Mouse (Mus musculus) kidney, postnatal 0 days (tissue): ENCODE results near the gene Bri3bp. TPM values are rescaled to one million over a fixed set of nuclear protein-coding genes. Genes with fewer than 3 reads are reported as not detected.
"Not testable (repeated sequence)": the region's sequence is repeated elsewhere in the genome, so short reads cannot be mapped to it uniquely, and the experiment has no call there.

Experiments
- ATAC-seq: fragments of 200-750 bp; cut with Nextera tagmentation; replicated peaks from 2 replicates; pipeline ENCODE4 v1.8.0; 2017; ENCODE audit warnings: low read depth, moderate number of reproducible peaks, moderate TSS enrichment, moderate library complexity; ENCODE audit not compliant: low FRiP score
- DNase-seq: peaks from one replicate; pipeline ENCODE4 v3.0.0-alpha.2; 2016; ENCODE audit warnings: low spot score
- H3K27ac ChIP-seq: fragments of 300-500 bp; sonication (generic); 2 replicates; pipeline ENCODE4 v1.5.1; 2014; ENCODE audit warnings: mild to moderate bottlenecking
- H3K27me3 ChIP-seq: fragments of 300-500 bp; sonication (generic); 2 replicates; pipeline ENCODE4 v1.6.1; 2014; ENCODE audit warnings: low read length, mixed read lengths; ENCODE audit not compliant: insufficient read depth
- H3K36me3 ChIP-seq: fragments of 300-500 bp; sonication (generic); 2 replicates; pipeline ENCODE4 v1.6.1; 2014; ENCODE audit warnings: low read length, mixed read lengths; ENCODE audit not compliant: insufficient read depth
- H3K4me1 ChIP-seq: fragments of 300-500 bp; sonication (generic); replicated peaks from 2 replicates; pipeline ENCODE4 v1.6.1; 2014; ENCODE audit warnings: antibody characterized with exemption, low read length, mixed read lengths; ENCODE audit not compliant: insufficient read depth
- H3K4me2 ChIP-seq: fragments of 300-500 bp; sonication (generic); 2 replicates; pipeline ENCODE4 v1.6.1; 2014; ENCODE audit warnings: mild to moderate bottlenecking, low read length, moderate library complexity, mixed read lengths
- H3K4me3 ChIP-seq: fragments of 300-500 bp; sonication (generic); replicated peaks from 2 replicates; pipeline ENCODE4 v1.5.1; 2014; ENCODE audit warnings: low read depth, low read length
- H3K9ac ChIP-seq: fragments of 300-500 bp; sonication (generic); 2 replicates; pipeline ENCODE4 v1.6.1; 2014; ENCODE audit warnings: low read depth, low read length
- H3K9me3 ChIP-seq: fragments of 300-500 bp; sonication (generic); replicated peaks from 2 replicates; pipeline ENCODE4 v1.6.1; 2016; ENCODE audit warnings: low read length, inconsistent platforms, mixed read lengths
- CTCF ChIP-seq: IDR thresholded peaks from 2 replicates; pipeline ENCODE4 v1.5.1; 2016; ENCODE audit warnings: antibody characterized with exemption, low read depth, mild to moderate bottlenecking, moderate library complexity
- WGBS: fragments of 180-500 bp; shearing (Covaris S2); extraction: QIAGEN DNeasy Blood & Tissue Kit; methylation state at CpG from one replicate; pipeline ENCODE4 v1.1.7; 2014; 5-methylcytosine and 5-hydroxymethylcytosine counted together
- polyA plus RNA-seq: library from polyadenylated mRNA; unstranded; fragments of >200 nt; fragmentation: Nextera tagmentation; extraction: Ambion mirVana; gene quantifications from 2 replicates; pipeline ENCODE4 v1.2.1, GENCODE M21; 2015

The Bri3bp gene
- polyA plus RNA-seq, 1 experiment from 2014 or later, result 47.2 TPM

DNA sequence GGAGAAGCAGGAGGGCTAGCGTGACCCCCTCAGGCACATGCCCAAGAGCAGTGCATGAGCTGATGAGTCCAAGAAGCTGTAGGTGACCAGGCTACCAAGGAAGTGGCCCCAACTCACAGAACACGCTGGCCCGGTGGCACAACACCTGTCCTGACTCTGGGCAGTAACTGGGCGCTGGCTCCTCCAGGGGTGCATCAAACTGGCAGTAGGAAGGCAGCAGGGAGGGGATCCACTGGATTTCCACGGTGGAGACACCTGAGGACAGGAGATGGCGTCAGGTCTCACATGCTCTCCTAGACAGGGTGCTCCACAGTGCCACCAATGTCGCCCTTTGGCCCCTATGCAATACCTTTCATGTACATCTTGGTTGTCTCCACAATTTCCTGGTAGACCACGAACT is 25.2 kb upstream of the Bri3bp start:
- H3K27ac ChIP-seq, result no peak overlapping the region
- H3K9ac ChIP-seq, result no peak overlapping the region
- no peaks in the 10 kb centered on the region for H3K9me3 ChIP-seq
- ATAC-seq (no peak), DNase-seq (no peak)
- H3K4me2 ChIP-seq, result no peak overlapping the region
- peaks cover 60% of the 10 kb centered on the region for H3K36me3 ChIP-seq
- H3K27me3 ChIP-seq, result no peaks in the 10 kb centered on the region
- TF ChIP-seq CTCF, result no peak
- WGBS, result 92% methylated on average over 8 of the region's 8 CpGs
- no peak overlapping the region for H3K4me3 ChIP-seq
- no peaks in the 10 kb centered on the region for H3K4me1 ChIP-seq

DNA sequence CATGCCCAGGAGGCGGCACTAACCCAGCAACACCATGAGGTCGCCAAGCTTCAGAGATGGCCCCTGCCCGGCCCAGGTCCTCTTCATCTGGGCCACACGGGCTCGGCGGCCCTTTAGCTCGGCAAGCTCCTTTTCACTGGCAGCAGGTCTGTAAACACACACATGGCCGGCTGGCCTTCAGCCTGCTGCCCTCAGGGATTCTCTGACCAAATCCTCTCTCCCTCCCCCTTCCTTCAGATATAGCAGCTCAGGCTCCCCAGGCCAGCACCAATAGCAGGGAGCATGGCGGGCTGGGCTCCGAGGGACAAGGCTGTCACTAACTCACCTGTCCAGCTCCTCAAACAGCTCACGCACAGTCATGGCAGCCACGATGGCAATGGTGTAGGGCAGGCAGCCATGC is 22.7 kb upstream of the Bri3bp start:
- no peaks in the 10 kb centered on the region for H3K9me3 ChIP-seq
- no peak for DNase-seq
- 90% methylated on average over 12 of the region's 12 CpGs for WGBS
- no peaks in the 10 kb centered on the region for H3K4me1 ChIP-seq
- no peak overlapping the region for H3K9ac ChIP-seq
- peaks cover 74% of the 10 kb centered on the region for H3K36me3 ChIP-seq
- no peak for ATAC-seq
- H3K4me3 ChIP-seq, result no peak overlapping the region
- no peak overlapping the region for H3K4me2 ChIP-seq
- no peak for TF ChIP-seq CTCF
- no peaks in the 10 kb centered on the region for H3K27me3 ChIP-seq
- H3K27ac ChIP-seq, result no peak overlapping the region

DNA sequence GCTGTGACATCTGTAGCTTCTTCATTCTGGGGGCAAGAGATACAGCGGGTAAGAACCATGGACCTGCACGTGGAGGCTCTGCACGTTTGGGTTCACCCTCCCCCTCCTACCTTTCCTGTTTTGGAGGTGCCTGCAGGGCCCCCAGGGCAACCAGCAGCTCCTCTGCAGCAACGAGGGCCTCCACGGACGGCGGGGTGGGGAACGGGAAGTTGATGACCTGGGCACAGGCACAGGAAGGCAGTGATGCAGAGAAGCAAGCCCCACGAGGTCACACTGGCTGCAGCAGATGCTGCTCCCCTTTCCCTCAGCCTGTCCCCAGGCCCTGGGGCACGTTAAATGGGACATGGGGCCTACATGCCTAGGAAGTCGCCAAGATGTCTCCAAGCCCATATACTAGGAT is 22.2 kb upstream of the Bri3bp start:
- H3K4me3 ChIP-seq, result no peak overlapping the region
- no peaks in the 10 kb centered on the region for H3K9me3 ChIP-seq
- no peak overlapping the region for H3K4me2 ChIP-seq
- TF ChIP-seq CTCF, result no peak
- H3K27me3 ChIP-seq, result no peaks in the 10 kb centered on the region
- no peaks in the 10 kb centered on the region for H3K4me1 ChIP-seq
- H3K27ac ChIP-seq, result no peak overlapping the region
- no peak overlapping the region for H3K9ac ChIP-seq
- H3K36me3 ChIP-seq, result peaks cover 76% of the 10 kb centered on the region
- ATAC-seq (no peak), DNase-seq (no peak)
- WGBS, result 64% methylated on average over 11 of the region's 11 CpGs

DNA sequence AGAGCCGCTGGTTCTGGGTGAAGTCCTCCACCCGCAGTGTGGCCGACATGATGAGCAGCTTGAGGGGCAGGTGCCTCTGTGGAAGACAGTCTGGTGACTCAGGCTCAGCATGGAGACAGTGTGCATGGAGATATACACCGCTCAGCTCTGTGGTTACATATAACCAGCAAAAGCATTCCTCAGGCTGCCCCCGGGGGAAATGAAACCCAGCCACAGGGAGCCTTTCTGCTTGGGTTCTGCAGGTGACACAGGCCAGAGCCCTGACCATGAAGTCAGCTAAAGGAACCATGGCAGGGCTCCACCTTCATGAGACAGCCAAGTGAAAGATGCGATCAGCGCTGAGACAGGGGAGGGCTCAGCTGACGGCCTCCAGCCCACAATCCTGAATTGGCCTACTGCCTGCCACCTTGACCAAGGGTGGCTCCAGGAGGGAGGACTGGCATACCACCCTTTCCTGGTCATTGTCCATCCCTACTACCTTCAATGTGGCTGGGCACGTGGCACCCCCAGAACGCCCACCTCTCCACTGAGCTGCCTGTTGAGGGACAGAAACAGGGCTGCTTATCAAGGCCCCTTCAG is 15.6 kb upstream of the Bri3bp start:
- no peak overlapping the region for H3K4me3 ChIP-seq
- no peaks in the 10 kb centered on the region for H3K4me1 ChIP-seq
- no peaks in the 10 kb centered on the region for H3K9me3 ChIP-seq
- no peak for TF ChIP-seq CTCF
- WGBS, result 93% methylated on average over 10 of the region's 10 CpGs
- H3K27me3 ChIP-seq, result no peaks in the 10 kb centered on the region
- H3K9ac ChIP-seq, result no peak overlapping the region
- H3K27ac ChIP-seq, result no peak overlapping the region
- ATAC-seq (no peak), DNase-seq (no peak)
- peaks cover 75% of the 10 kb centered on the region for H3K36me3 ChIP-seq
- H3K4me2 ChIP-seq, result no peak overlapping the region

DNA sequence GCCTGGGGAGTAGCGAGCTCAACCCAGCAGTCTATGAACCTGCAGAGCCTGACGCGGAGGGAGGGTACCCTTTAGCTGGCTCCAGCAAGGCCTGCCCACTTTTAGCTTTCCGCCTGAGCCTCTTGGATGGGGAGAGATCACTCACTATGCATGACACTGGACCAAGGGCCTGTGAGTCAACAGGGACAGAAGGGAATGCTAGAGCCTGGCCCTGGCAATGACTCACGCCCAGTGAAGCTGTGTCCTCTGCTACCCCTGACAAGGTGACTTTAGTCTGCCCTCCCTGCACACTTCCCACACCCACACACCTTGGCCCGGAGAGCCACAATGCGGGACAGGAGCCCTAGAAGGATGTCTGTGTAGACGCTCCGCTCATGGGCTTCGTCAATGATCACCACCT is 15.0 kb upstream of the Bri3bp start:
- no peak overlapping the region for H3K27ac ChIP-seq
- H3K4me3 ChIP-seq, result no peak overlapping the region
- H3K36me3 ChIP-seq, result peaks cover 71% of the 10 kb centered on the region
- no peaks in the 10 kb centered on the region for H3K9me3 ChIP-seq
- 94% methylated on average over 10 of the region's 10 CpGs for WGBS
- ATAC-seq (no peak), DNase-seq (no peak)
- H3K4me1 ChIP-seq, result no peaks in the 10 kb centered on the region
- no peak overlapping the region for H3K9ac ChIP-seq
- no peak for TF ChIP-seq CTCF
- no peak overlapping the region for H3K4me2 ChIP-seq
- H3K27me3 ChIP-seq, result no peaks in the 10 kb centered on the region

DNA sequence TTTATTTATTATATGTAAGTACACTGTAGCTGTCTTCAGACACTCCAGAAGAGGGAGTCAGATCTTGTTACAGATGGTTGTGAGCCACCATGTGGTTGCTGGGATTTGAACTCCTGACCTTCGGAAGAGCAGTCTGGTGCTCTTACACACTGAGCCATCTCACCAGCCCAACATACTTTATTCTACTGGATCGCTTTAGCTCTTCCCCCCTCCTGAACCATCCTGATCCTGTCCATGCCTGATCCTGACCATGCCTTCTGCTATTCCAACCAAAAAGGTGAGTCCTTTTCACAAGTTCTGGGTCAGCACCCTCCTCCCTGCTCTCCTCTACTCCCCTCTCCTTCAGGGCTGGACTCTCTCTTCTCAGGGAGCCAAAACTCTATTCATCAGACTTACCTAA is 9.0 kb upstream of the Bri3bp start:
- DNase-seq, H3K9ac ChIP-seq, H3K27ac ChIP-seq, H3K9me3 ChIP-seq, H3K4me2 ChIP-seq, H3K4me3 ChIP-seq, ATAC-seq, H3K27me3 ChIP-seq, H3K4me1 ChIP-seq: not testable (repeated sequence)
- peaks cover 26% of the 10 kb centered on the region for H3K36me3 ChIP-seq
- WGBS, result 95% methylated on average over 2 of the region's 2 CpGs

DNA sequence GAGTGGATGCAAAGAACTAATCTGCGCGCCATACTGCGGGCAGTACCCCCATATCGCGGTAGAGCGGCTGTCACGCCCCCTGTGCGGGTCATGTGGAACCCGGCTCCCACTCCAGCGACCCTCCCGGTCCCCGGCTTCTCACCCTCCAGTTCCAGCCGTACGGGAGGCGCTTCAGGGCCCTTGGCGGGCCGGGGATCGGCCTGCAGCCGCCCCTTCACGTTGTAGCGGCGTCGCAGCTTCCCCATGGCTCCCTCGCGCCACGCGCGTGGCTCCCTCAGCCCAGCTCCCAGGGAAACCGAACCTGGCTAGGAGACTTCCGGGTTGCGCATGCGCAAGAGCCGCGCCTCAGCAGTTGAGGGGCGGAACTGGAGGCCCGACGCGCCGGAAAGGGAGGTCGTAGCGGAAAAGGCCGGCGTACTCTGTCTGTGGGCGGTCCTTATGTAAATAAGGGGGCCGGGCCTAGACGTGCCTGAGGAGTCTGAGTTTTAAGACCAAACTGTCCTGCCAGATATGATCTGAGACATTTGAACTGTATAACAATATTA is 7.5 kb upstream of the Bri3bp start, which contains the start of gene Dhx37:
TSS of gene Dhx37 (minus strand) at position 329 of the 545 bp plus-strand sequence.
- peak; percentile 96 for ATAC-seq
- Histone ChIP-seq H3K9me3 (no peaks in the 10 kb centered on the region), H3K27me3 (no peaks in the 10 kb centered on the region), H3K4me1 (peaks cover 6% of the 10 kb centered on the region), H3K4me3 (peak within 1 kb of the TSS; percentile 51), H3K27ac (no peak within 1 kb of the TSS), H3K9ac (peak within 1 kb of the TSS; percentile 69), H3K36me3 (peaks cover 19% of the 10 kb centered on the region), H3K4me2 (peak within 1 kb of the TSS; percentile 74)
- 0% methylated on average over 46 of the region's 46 CpGs for WGBS
- DNase-seq, result peak; percentile 99
- no peak for TF ChIP-seq CTCF
